Mouse (Mus musculus): Measurements from ENCODE around the gene Socs4. TPM values are rescaled to one million over a fixed set of nuclear protein-coding genes. Genes with fewer than 3 reads are reported as not detected.

Gene Socs4
- polyA plus RNA-seq, 1 experiment from 2014 or later, result 1.8 TPM

Other genes starting within 250 kb of the Socs4 start
- gene Gch1, start 87.5 kb upstream of the Socs4 start, polyA plus RNA-seq (2015; fragmentation: Nextera tagmentation; extraction: Ambion mirVana), result 2.5 and 4.7 TPM in 2 replicates
- gene Wdhd1, start 74 bp upstream of the Socs4 start, polyA plus RNA-seq (2015; fragmentation: Nextera tagmentation; extraction: Ambion mirVana), result 11.5 and 18.4 TPM in 2 replicates
- 35.6 and 41.6 TPM in 2 replicates for gene Mapk1ip1l, start 21.3 kb downstream of the Socs4 start, polyA plus RNA-seq (2015; fragmentation: Nextera tagmentation; extraction: Ambion mirVana)
- 5.0 and 9.7 TPM in 2 replicates for gene Lgals3, start 90.8 kb downstream of the Socs4 start, polyA plus RNA-seq (2015; fragmentation: Nextera tagmentation; extraction: Ambion mirVana)
- gene Dlgap5, start 141.5 kb downstream of the Socs4 start, polyA plus RNA-seq (2015; fragmentation: Nextera tagmentation; extraction: Ambion mirVana), result 4.4 and 15.3 TPM in 2 replicates
- 30.9 and 32.3 TPM in 2 replicates for gene Fbxo34, start 173.5 kb downstream of the Socs4 start, polyA plus RNA-seq (2015; fragmentation: Nextera tagmentation; extraction: Ambion mirVana)